Mouse (Mus musculus) spleen, adult 2 months (tissue): ENCODE measurements around the gene Lcn9.

ENCODE experiments used
- CTCF ChIP-seq: fragments of 200-500 bp; IDR thresholded peaks from 2 replicates; pipeline ENCODE4 v1.5.1; 2011; ENCODE audit warnings: mild to moderate bottlenecking, inconsistent platforms; ENCODE audit not compliant: insufficient read depth, insufficient read length, insufficient replicate concordance; ENCODE audit errors: extremely low read depth
- POLR2A ChIP-seq: fragments of 200-500 bp; IDR thresholded peaks from 2 replicates; pipeline ENCODE4 v1.6.1; 2011; ENCODE audit warnings: low read depth, low read length, inconsistent platforms

GRCm38 (mm10) chr2:25865412-25865811, 42.5 kb downstream of the Lcn9 start:
- TF ChIP-seq POLR2A (no peak), CTCF (no peak)
